Mouse (Mus musculus) kidney, postnatal 4 days (tissue): Measurements from ENCODE around the gene Ace3.

ENCODE experiments used
- DNase-seq, 2 experiments: peaks; one replicate each; pipeline ENCODE4 v3.0.0; 2021; ENCODE audit warnings: mixed read lengths in 2 of 2

The Ace3 gene

DNA sequence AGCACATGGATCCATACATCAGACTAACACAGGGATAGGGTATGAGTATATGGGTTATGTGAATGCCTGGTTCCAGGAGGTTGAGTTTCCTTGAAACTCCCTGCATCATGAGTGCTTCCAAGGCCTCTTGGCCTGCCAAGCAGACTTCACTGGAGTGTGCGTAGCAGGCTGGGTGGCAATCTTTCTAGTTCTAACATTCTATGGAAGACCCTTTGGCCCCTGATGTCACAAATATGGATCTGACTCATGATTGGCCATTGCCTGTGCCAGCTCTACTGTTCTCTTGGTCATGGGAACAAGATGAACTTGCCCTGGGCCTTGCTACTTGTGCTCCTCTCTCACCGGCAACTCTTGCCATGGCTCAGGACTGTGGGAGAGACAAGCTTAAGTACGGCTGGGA, at the start of gene Ace3:
Gene Ace3 (plus strand): TSS at position 301 of the 400 bp plus-strand sequence.
- DNase-seq, result no peak

DNA sequence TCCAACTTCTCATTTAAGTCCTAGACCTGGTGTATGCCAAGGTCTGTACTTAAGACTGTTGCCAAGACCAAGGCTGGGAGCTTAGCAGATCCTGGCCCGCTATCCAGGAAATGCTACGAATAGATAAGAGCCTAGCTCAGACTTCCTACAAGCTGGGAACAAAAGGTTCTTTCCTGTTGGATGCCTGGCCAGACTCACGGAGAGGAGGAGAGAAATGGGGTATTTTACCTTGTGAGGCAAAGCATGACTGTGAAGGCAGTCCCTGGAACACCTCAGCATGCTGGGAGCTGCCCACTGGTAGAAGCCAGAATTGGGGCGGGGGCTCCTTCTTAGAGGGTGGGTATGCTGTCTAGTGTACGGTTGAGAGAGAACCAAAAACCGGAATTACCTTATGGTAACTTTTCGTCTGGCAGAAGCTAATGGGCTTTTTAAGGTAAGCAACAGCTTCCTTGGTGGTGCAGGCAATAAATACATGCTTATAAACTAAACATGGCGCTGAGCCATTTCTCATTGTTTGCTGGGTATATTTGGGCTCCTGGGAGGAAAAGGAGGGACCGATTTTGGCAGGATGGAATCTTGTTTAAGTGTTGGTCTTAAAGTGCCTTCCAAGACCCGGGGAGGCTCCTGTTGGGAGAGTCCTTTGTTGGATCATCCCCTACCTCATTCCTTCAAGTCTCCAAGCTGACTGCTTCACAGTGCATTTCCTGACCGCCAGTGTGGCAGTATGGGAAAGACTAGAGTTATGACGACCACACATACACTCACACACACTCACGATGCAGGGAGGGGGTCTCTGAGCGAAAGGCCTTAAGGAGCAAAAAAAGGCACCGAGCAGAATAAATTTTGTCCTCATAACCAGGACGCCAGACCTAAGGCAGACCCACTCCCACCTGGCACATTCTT, 49.5 kb upstream of the Ace3 start:
- DNase-seq, result peak in 1 of 2 experiments; percentile 31

GRCm38 (mm10) chr11:105946694-105947154, 47.8 kb upstream of the Ace3 start:
- peak in 1 of 2 experiments; percentile 31 for DNase-seq

- no peak for DNase-seq
Measured at GRCm38 (mm10) chr11:105948255-105948654, 46.2 kb upstream of the Ace3 start.

DNA sequence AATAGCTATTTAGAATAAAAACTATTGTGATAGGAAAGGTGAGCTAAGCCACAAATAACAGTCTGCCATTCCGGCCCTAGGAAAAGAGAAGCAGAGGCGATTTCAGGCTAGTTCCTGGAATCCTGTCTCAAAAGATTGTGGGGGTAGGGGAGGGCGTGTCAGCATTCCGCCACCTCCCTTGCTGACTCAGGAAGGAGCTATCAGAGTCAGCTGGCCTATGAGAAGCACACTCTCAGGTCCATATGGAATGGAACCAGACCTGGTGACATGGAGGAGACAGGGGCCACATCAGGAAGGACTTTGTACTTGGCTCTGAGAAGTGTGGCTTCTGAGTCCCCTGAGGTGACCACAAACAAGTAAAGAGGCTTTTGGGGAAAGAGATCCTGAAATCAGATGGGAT, 44.0 kb upstream of the Ace3 start:
- DNase-seq, result peak in 1 of 2 experiments; percentile 37

DNA sequence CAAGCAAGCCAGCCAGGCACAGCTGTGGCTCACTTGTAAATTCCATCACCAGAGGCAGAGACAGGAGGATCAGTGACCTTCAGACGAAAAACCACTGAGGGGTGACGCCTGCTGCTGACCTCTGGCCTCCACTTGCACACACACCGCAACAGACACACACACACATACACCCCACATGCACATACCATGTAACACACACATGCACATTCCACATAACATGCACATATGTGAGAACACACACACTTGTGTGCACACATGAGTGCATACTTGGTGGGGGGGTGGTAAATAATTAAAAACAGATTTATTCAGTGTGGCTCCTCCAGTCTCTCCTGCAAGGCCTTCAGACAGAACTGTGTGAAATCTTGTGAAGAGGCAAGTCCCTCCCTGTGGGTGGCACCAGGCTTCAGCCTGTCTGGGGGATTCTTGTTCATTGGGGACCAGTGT, 42.9 kb upstream of the Ace3 start:
- DNase-seq, result peak; percentile 59 to 72

- DNase-seq, result peak in 1 of 2 experiments; percentile 33
Measured at GRCm38 (mm10) chr11:105952111-105952510, 42.4 kb upstream of the Ace3 start.

DNA sequence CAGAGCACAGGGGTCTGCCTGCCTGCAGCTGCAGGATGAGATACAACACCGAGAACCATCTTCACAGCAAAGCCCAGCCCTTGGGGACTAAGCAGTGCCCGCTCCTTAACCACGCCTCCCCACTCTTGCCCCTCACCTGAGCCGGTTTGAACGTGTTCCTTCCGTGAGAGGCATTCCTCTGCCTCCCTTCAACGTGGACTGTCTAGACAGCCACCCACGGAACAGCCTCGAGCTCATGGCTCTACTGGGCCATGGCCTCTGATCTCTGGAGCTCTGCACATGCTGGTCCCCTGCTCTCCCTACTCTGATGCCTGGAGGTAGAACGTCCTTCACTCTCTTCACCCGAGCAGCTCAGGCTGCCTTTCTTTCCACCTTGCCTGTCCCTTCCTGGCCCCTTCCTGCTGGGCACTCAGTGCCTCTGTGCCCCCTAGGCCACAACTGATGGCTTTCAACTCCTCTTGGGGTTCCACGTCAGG, 41.5 kb upstream of the Ace3 start, which contains the start of gene Cyb561:
Gene Cyb561 (minus strand): TSS at position 426 of the 476 bp plus-strand sequence.
- DNase-seq, result peak in 1 of 2 experiments; percentile 31

DNA sequence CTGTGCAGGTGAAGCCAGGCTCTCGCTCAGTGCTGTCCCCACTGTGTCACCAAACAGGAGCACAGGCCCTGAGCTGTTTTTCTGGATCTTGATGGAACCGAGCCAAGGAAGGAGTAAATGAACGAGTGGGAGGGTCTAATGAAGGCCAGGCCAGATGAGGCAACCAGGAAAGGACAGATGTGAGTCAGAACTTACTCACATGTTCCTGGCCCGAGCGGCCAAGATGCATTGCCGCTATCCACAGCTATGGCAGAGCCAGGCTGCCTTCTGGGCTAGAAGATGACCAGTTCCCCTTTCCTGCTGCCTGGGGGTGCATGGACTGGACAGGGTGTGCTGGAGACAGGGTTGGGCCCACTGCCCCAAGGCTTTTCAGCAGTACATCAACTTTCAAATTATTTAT, 41.1 kb upstream of the Ace3 start:
- DNase-seq, result no peak

GRCm38 (mm10) chr11:105955815-105956430, 38.6 kb upstream of the Ace3 start:
- no peak for DNase-seq

DNA sequence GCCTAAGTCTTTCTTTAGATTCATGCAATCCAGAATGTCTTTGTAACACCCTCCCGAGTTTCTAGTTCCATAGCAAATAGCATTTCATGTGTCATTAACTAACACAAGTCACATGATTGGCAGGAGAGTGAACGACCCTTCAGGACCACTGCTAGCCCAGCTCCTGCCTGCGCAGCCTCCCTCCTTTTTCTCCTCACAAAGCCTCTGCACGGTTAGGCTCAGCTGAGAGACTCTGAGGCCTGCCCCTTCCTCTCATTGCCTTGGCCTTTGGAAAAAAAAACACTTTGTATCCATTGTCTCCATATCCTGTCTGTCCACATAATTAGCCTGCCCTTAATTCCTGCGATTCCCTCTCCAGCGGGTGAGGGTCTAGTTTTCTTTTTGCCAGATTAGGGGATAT, 37.0 kb upstream of the Ace3 start:
- no peak for DNase-seq

DNA sequence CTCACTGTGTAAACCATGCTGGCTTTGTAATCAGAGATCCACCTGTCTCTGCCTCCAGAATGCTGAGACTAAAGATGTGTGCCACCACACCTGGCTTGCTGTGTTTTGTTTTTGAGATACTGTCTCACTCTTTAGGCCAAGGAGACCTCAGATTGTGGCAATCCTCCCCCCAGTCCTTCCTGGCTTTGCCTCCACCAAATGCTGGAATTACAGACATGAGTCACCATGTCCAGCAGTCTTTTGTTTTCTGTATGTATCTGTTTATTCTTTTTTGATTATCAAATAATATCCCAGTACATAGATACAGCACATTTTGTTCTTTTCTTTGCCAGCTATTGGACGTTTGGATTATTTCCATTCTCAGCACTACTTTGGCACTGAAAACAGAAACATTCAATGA, 35.9 kb upstream of the Ace3 start:
- no peak for DNase-seq

GRCm38 (mm10) chr11:105959355-105959754, 35.1 kb upstream of the Ace3 start:
- DNase-seq, result peak; percentile 34 to 56

- peak in 1 of 2 experiments; percentile 36 for DNase-seq
Measured at GRCm38 (mm10) chr11:105964691-105965090, 29.8 kb upstream of the Ace3 start.

DNA sequence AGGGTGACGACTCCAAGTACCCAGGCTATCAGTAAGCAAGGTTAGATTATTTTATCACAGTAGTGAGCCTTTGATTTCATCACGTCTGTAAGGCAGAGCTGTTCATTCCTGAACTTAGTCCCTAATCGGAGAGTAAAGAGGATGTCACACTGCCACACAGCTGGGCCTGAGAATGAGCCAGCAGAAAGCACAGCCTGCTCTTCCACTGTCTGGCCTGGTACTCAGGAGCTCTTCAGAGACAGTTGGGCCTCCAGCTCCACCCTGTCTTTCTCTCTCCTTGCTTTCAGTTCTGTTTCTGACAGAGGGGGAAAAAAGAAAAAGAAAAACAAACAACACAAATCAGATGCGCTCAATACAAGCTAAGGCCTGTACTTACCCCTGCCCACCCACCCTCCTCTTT, 28.2 kb upstream of the Ace3 start:
- DNase-seq, result no peak

- peak; percentile 68 to 79 for DNase-seq
Measured at GRCm38 (mm10) chr11:105967741-105968574, 26.5 kb upstream of the Ace3 start, which contains the start of gene Ace. Ace (plus strand) TSS chr11:105967945.

GRCm38 (mm10) chr11:105968948-105969347, 25.5 kb upstream of the Ace3 start:
- DNase-seq, result no peak

DNA sequence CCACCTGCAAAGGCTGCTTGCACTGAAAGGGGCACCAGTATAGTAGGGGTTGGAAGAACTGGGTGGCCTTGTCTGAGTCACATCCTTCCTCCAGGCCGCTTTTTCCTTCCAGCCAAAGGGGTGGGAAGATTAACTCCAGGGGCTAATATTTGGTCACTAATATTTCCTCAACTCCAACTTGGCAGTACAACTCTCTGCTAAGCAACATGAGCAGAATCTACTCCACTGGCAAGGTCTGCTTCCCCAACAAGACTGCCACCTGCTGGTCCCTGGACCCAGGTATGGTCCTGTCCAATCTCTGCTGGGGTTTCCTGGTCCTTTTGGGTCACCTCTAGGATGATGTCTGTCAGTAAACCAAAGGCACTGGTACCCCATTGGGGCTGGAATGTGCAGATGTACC, 25.0 kb upstream of the Ace3 start:
- DNase-seq, result peak; percentile 80 to 81

DNA sequence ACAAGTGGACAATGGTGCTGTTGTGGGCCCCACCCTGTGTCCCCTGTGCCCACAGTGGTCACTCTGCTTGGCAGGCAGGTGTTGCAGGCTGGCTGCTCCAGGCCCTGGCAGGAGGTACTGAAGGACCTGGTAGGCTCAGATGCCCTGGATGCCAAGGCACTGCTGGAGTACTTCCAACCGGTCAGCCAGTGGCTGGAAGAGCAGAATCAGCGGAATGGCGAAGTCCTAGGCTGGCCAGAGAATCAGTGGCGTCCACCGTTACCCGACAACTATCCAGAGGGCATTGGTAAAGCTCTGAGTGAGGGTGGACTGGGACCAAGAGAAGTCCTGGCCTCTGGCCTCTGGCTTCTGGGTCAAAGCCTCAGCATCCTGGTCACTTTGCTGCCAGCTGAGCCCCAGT, 19.9 kb upstream of the Ace3 start:
- no peak for DNase-seq

- peak in 1 of 2 experiments; percentile 21 for DNase-seq
Measured at GRCm38 (mm10) chr11:105975050-105975449, 19.4 kb upstream of the Ace3 start.

DNA sequence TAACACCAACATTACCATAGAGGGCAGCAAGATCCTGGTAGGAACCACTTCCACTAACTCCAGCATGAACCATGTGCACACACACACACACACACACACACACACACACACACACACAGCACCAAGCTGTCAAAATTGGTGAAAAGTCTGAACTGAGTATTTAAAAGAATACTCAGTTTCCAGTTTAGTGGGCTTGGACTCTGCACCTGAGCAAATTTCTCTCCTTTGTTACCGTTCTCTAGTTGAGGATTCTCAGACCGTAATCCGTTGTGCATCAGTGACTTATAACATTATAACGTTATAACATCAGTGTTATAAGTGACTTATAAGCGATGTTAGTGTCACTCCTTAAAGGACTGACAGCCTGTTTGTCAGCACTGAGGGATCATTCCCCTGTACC, 18.8 kb upstream of the Ace3 start:
- DNase-seq, result no peak

GRCm38 (mm10) chr11:105978232-105978631, 16.2 kb upstream of the Ace3 start:
- no peak for DNase-seq

DNA sequence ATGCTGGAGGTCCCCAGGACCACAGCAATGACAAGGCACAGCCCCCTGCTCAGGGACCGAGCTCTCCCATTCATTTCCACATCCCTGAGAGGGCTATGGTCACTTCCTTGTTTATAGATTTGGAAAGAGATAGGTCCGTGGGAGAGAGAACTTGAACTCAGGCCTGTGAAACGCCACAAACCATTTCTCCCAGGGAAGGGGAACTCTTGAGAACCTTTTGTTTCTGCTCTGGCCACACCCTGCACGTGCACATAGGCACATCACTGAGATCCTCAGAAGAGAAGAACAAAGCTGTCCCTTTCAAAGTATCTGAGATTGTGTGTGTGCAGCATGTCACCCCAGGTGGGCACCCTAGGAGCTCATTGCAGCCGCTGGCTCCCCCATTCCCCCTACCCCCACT, 15.8 kb upstream of the Ace3 start:
- no peak for DNase-seq
